Mouse (Mus musculus): ENCODE data around the gene Rnf34. TPM values are rescaled to one million over a fixed set of nuclear protein-coding genes. Genes with fewer than 3 reads are reported as not detected.

The Rnf34 gene
- polyA plus RNA-seq, 1 experiment from 2014 or later = 26.5 TPM

DNA sequence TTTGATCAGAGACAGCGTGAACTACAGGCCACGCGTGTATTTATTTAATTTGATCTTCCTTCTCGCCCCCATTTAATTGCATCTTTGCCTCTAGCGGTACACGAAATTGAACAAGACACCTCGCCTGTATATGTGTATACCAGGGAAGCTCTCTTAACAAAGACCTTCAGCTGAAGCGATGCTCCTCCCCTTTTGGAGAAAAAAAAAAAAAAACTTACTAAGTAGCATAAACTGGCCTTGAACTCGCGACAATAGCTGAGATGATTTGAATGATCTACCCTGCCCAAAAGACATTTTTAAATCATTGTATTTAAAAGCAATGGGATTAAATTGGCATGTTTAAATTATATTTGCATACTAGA is 28.3 kb upstream of the Rnf34 start:
- H3K9ac ChIP-seq (ENCODE audit: low read depth, low read length) = peak overlapping the region; percentile 56
- ATAC-seq (replicated peaks; ENCODE audit: low FRiP score) (peak; percentile 46; the same call in 1 of the 2 replicates), DNase-seq (ENCODE audit: low spot score) (no peak)
- H3K4me3 ChIP-seq (ENCODE audit: low read depth, low read length) = peak overlapping the region; percentile 78
- H3K36me3 ChIP-seq (ENCODE audit: control insufficient read depth, insufficient read depth, low read length) = peaks cover 20% of the 10 kb centered on the region
- WGBS = under 1% methylated on average over 10 of the region's 10 CpGs
- H3K27me3 ChIP-seq (replicated peaks; ENCODE audit: control insufficient read depth, insufficient read depth, low read length) = no peaks in the 10 kb centered on the region
- H3K4me1 ChIP-seq (replicated peaks; ENCODE audit: control insufficient read depth, insufficient read depth, low read length) = peaks cover 15% of the 10 kb centered on the region
- H3K27ac ChIP-seq (ENCODE audit: low read depth, low read length) = no peak overlapping the region
- peak overlapping the region; percentile 73 for H3K4me2 ChIP-seq
- H3K9me3 ChIP-seq (ENCODE audit: control insufficient read depth, low read length) = no peaks in the 10 kb centered on the region

DNA sequence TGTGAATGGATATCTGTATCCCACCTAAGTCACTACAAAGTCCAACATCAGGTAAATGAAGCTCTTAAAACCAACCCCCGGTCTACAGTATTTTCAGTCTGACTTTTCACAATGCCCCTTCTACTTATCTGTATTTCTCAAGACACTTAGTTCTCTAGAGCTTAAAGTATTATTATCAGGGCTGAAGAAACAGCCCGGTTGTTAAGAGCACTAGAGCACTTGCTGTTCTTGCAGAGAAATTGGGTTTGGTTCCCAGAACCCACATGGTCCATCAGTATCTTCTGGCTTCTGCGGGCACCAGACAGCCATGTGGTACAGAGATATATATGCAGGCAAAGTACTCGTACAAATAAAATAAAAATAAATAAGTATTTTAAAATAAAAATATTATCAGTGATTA is 27.4 kb upstream of the Rnf34 start:
- H3K4me2 ChIP-seq = no peak overlapping the region
- WGBS = 79% methylated on average over 4 of the region's 4 CpGs

DNA sequence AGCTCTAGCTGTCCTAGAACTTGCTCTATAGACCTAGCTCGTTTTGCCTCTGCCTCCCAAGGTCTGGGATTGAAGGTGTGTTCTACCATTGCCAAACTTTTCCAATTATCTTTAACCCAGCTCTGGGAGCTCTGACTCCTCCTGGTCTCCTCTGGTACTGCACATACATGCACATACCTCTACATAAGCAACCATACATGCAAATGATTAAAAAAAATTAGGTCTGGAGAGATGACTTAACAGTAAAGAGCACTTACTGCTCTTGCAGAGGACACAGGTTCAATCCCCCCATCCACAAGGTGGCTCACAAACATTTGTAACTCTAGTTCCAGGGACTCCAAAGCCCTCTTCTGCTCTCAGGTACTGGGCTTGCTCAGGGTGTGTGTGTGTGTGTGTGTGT is 25.9 kb upstream of the Rnf34 start:
- peaks cover 15% of the 10 kb centered on the region for H3K4me1 ChIP-seq (replicated peaks; ENCODE audit: control insufficient read depth, insufficient read depth, low read length)
- no peak for ATAC-seq (replicated peaks; ENCODE audit: low FRiP score)
- H3K27me3 ChIP-seq (replicated peaks; ENCODE audit: control insufficient read depth, insufficient read depth, low read length) = no peaks in the 10 kb centered on the region
- no peak overlapping the region for H3K4me3 ChIP-seq (ENCODE audit: low read depth, low read length)
- no peak overlapping the region for H3K27ac ChIP-seq (ENCODE audit: low read depth, low read length)
- no peak for DNase-seq (ENCODE audit: low spot score)
- 81% methylated on average over 1 of the region's 1 CpGs for WGBS
- H3K4me2 ChIP-seq = no peak overlapping the region
- no peaks in the 10 kb centered on the region for H3K9me3 ChIP-seq (ENCODE audit: control insufficient read depth, low read length)
- H3K36me3 ChIP-seq (ENCODE audit: control insufficient read depth, insufficient read depth, low read length) = peaks cover 3% of the 10 kb centered on the region; the same call in 1 of the 2 replicates
- H3K9ac ChIP-seq (ENCODE audit: low read depth, low read length) = no peak overlapping the region

More for the DNA sequence above, 27.4 kb upstream of the Rnf34 start:
- no peak for DNase-seq (ENCODE audit: low spot score)
- no peaks in the 10 kb centered on the region for H3K27me3 ChIP-seq (replicated peaks; ENCODE audit: control insufficient read depth, insufficient read depth, low read length)
- peak overlapping the region; percentile 29; the same call in 1 of the 2 replicates for H3K27ac ChIP-seq (ENCODE audit: low read depth, low read length)
- no peak overlapping the region for H3K9ac ChIP-seq (ENCODE audit: low read depth, low read length)
- H3K4me1 ChIP-seq (replicated peaks; ENCODE audit: control insufficient read depth, insufficient read depth, low read length) = peaks cover 15% of the 10 kb centered on the region
- no peaks in the 10 kb centered on the region for H3K9me3 ChIP-seq (ENCODE audit: control insufficient read depth, low read length)
- no peak overlapping the region for H3K4me3 ChIP-seq (ENCODE audit: low read depth, low read length)
- H3K36me3 ChIP-seq (ENCODE audit: control insufficient read depth, insufficient read depth, low read length) = peaks cover 16% of the 10 kb centered on the region
- no peak for ATAC-seq (replicated peaks; ENCODE audit: low FRiP score)

DNA sequence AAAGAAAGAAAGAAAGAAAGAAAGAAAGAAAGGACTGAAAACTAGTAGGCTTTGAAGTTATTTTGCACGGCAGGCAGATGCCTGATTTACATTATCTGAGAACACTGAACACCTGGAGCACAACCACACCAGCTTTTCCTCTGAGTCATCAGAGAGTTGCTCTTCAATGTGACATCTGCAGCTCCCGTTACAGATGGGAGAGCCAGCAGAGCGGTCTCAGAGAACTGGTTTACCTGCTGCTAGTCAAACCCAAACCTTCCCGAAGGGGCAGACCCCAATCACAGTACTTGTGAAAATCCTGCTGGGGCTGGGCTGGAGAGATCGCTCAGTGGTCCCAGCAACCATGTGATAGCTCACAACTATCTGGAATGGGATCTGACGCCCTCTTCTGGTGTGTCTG is 25.4 kb upstream of the Rnf34 start:
- no peak overlapping the region for H3K27ac ChIP-seq (ENCODE audit: low read depth, low read length)
- H3K4me3 ChIP-seq (ENCODE audit: low read depth, low read length) = no peak overlapping the region
- WGBS = 70% methylated on average over 6 of the region's 6 CpGs

DNA sequence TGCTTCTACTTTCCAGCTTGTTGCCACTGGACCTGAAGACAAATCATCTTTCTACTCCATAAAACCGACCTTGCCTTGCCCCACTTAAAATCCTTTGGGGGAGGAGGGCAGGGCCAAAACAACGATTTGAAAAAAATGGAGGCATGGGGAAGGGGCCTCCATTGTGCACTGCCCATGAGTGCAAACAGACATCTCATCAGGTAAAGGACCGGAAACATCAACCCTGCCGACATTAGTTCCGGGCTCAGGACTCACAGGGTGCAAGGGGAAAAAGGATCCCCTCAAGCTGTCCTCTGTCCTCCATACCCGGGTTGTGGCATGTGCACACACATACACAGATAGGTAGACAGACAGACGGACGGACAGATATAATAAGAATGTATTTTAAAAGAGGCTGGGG is 24.7 kb upstream of the Rnf34 start:
- no peak overlapping the region for H3K27ac ChIP-seq (ENCODE audit: low read depth, low read length)
- WGBS = 83% methylated on average over 8 of the region's 8 CpGs

More for the DNA sequence above, 25.4 kb upstream of the Rnf34 start:
- DNase-seq (ENCODE audit: low spot score) (no peak), ATAC-seq (replicated peaks; ENCODE audit: low FRiP score) (no peak)
- no peaks in the 10 kb centered on the region for H3K36me3 ChIP-seq (ENCODE audit: control insufficient read depth, insufficient read depth, low read length)
- no peaks in the 10 kb centered on the region for H3K27me3 ChIP-seq (replicated peaks; ENCODE audit: control insufficient read depth, insufficient read depth, low read length)
- no peaks in the 10 kb centered on the region for H3K9me3 ChIP-seq (ENCODE audit: control insufficient read depth, low read length)
- H3K4me1 ChIP-seq (replicated peaks; ENCODE audit: control insufficient read depth, insufficient read depth, low read length) = peaks cover 12% of the 10 kb centered on the region
- no peak overlapping the region for H3K9ac ChIP-seq (ENCODE audit: low read depth, low read length)
- no peak overlapping the region for H3K4me2 ChIP-seq

DNA sequence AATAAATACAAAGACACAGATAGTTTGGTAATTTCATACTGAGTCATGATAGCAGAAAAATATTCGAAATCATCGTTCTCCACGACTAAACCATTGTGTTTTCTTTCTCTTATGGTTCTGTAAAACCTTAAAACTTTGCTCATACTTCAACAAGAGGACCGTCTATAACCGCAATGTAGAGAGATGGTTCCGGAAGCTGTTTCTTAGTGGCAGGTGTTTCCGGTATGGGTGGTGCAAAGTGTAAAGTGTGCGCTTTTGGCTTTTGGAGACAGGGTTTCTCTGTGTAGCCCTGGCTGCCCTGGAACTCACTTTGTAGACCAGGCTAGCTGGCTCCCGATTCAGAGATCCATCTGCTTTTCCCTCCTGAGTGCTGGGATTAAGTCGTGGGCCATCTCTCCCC is 17.3 kb upstream of the Rnf34 start:
- no peak for DNase-seq (ENCODE audit: low spot score)
- no peak for ATAC-seq (replicated peaks; ENCODE audit: low FRiP score)
- H3K9ac ChIP-seq (ENCODE audit: low read depth, low read length) = no peak overlapping the region
- H3K4me2 ChIP-seq = no peak overlapping the region
- 85% methylated on average over 10 of the region's 10 CpGs for WGBS
- no peaks in the 10 kb centered on the region for H3K27me3 ChIP-seq (replicated peaks; ENCODE audit: control insufficient read depth, insufficient read depth, low read length)
- H3K4me3 ChIP-seq (ENCODE audit: low read depth, low read length) = no peak overlapping the region
- no peaks in the 10 kb centered on the region for H3K4me1 ChIP-seq (replicated peaks; ENCODE audit: control insufficient read depth, insufficient read depth, low read length)
- H3K27ac ChIP-seq (ENCODE audit: low read depth, low read length) = no peak overlapping the region
- no peaks in the 10 kb centered on the region for H3K9me3 ChIP-seq (ENCODE audit: control insufficient read depth, low read length)
- no peaks in the 10 kb centered on the region for H3K36me3 ChIP-seq (ENCODE audit: control insufficient read depth, insufficient read depth, low read length)

More for the DNA sequence above, 24.7 kb upstream of the Rnf34 start:
- no peak overlapping the region for H3K9ac ChIP-seq (ENCODE audit: low read depth, low read length)
- no peak overlapping the region for H3K4me3 ChIP-seq (ENCODE audit: low read depth, low read length)
- H3K9me3 ChIP-seq (ENCODE audit: control insufficient read depth, low read length) = no peaks in the 10 kb centered on the region
- ATAC-seq (replicated peaks; ENCODE audit: low FRiP score) (no peak), DNase-seq (ENCODE audit: low spot score) (no peak)
- no peaks in the 10 kb centered on the region for H3K36me3 ChIP-seq (ENCODE audit: control insufficient read depth, insufficient read depth, low read length)
- peaks cover 6% of the 10 kb centered on the region for H3K4me1 ChIP-seq (replicated peaks; ENCODE audit: control insufficient read depth, insufficient read depth, low read length)
- no peaks in the 10 kb centered on the region for H3K27me3 ChIP-seq (replicated peaks; ENCODE audit: control insufficient read depth, insufficient read depth, low read length)
- H3K4me2 ChIP-seq = no peak overlapping the region

DNA sequence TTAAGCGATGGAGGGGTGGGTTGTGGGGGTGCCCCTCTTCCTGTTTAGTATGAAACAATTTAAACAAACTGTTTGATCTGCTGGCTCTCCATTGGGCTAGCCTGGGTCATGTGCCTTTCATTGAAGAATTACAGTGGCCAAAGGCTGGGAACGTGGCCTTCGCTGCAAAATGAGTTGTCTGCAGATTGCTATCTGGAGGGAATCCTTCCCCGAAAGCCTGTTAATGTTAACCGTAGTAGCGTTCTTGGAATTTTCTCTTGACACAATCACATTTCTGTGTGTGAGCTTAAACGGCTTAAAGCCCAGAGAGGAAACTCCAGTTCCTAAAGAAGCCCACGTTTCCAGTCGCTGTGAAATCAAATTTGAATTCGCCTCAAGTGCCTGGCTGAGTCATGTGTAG is 16.9 kb upstream of the Rnf34 start:
- no peaks in the 10 kb centered on the region for H3K36me3 ChIP-seq (ENCODE audit: control insufficient read depth, insufficient read depth, low read length)
- H3K9ac ChIP-seq (ENCODE audit: low read depth, low read length) = no peak overlapping the region
- H3K4me2 ChIP-seq = no peak overlapping the region
- 77% methylated on average over 10 of the region's 10 CpGs for WGBS
- no peak for ATAC-seq (replicated peaks; ENCODE audit: low FRiP score)
- H3K9me3 ChIP-seq (ENCODE audit: control insufficient read depth, low read length) = no peaks in the 10 kb centered on the region
- no peaks in the 10 kb centered on the region for H3K27me3 ChIP-seq (replicated peaks; ENCODE audit: control insufficient read depth, insufficient read depth, low read length)
- DNase-seq (ENCODE audit: low spot score) = no peak
- H3K4me3 ChIP-seq (ENCODE audit: low read depth, low read length) = no peak overlapping the region
- no peaks in the 10 kb centered on the region for H3K4me1 ChIP-seq (replicated peaks; ENCODE audit: control insufficient read depth, insufficient read depth, low read length)
- H3K27ac ChIP-seq (ENCODE audit: low read depth, low read length) = no peak overlapping the region

DNA sequence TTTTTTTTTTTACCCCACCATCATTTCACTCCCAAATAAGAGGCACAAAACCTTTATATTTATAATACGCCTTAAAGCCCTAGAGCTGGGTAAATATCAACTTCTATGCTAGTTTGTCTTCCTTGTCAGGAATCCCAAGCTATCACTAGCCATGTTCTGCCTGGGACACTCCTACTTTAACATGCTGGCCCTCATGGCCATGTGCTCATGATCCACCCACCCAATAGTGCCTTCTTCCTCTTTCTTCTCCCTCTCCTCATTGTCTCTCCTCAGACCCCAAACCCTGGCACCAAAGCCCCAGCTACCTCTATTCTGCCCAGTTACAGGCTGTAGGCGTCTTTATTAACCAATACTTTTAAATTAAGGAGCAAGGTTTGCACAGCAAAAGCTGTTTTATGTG is 8.7 kb upstream of the Rnf34 start:
- H3K4me2 ChIP-seq = no peak overlapping the region
- H3K9ac ChIP-seq (ENCODE audit: low read depth, low read length) = no peak overlapping the region
- H3K27ac ChIP-seq (ENCODE audit: low read depth, low read length) = no peak overlapping the region
- H3K36me3 ChIP-seq (ENCODE audit: control insufficient read depth, insufficient read depth, low read length) = no peaks in the 10 kb centered on the region
- no peak for ATAC-seq (replicated peaks; ENCODE audit: low FRiP score)
- no peak overlapping the region for H3K4me3 ChIP-seq (ENCODE audit: low read depth, low read length)
- H3K27me3 ChIP-seq (replicated peaks; ENCODE audit: control insufficient read depth, insufficient read depth, low read length) = no peaks in the 10 kb centered on the region
- DNase-seq (ENCODE audit: low spot score) = no peak
- 86% methylated on average over 2 of the region's 2 CpGs for WGBS
- no peaks in the 10 kb centered on the region for H3K9me3 ChIP-seq (ENCODE audit: control insufficient read depth, low read length)
- no peaks in the 10 kb centered on the region for H3K4me1 ChIP-seq (replicated peaks; ENCODE audit: control insufficient read depth, insufficient read depth, low read length)

DNA sequence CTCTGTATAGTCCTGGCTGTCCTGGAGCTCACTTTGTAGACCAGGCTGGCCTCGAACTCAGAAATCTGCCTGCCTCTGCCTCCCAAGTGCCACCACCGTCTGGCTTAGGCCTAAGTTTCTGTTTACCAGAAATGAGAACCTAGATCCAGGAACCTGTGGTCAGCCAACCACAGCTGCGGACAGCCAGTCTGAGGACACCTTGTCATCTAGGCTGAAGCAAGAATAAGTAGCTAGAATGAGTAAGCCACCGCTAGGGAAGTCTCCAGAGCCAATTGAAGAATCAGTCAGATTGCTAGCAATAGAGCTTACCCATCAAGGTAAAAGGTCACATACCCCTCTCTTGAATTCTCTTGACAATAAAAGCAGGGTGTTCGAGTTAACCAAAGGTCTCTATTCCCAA is 6.0 kb upstream of the Rnf34 start:
- WGBS = 59% methylated on average over 5 of the region's 5 CpGs
- no peak for DNase-seq (ENCODE audit: low spot score)
- Histone ChIP-seq H3K27me3 (replicated peaks; ENCODE audit: control insufficient read depth, insufficient read depth, low read length) (no peaks in the 10 kb centered on the region), H3K9ac (ENCODE audit: low read depth, low read length) (no peak overlapping the region), H3K4me3 (ENCODE audit: low read depth, low read length) (no peak overlapping the region), H3K4me2 (no peak overlapping the region), H3K27ac (ENCODE audit: low read depth, low read length) (no peak overlapping the region), H3K36me3 (ENCODE audit: control insufficient read depth, insufficient read depth, low read length) (no peaks in the 10 kb centered on the region), H3K4me1 (replicated peaks; ENCODE audit: control insufficient read depth, insufficient read depth, low read length) (no peaks in the 10 kb centered on the region), H3K9me3 (ENCODE audit: control insufficient read depth, low read length) (no peaks in the 10 kb centered on the region)
- ATAC-seq (replicated peaks; ENCODE audit: low FRiP score) = no peak

All from liver, embryonic 11.5 days (tissue).